Mouse (Mus musculus) c-Kit-positive CD71-positive TER-119-negative erythroid progenitor cells, embryonic 14.5 days (primary cell): Measurements from ENCODE around the gene Ddit4l.
"Not testable (repeated sequence)": the region's sequence is repeated elsewhere in the genome, so short reads cannot be mapped to it uniquely, and the experiment has no call there.

Experiments
- DNase-seq: peaks from one replicate; pipeline ENCODE4 v3.0.0-alpha.2; 2013; ENCODE audit warnings: low read depth

Ddit4l gene

DNA sequence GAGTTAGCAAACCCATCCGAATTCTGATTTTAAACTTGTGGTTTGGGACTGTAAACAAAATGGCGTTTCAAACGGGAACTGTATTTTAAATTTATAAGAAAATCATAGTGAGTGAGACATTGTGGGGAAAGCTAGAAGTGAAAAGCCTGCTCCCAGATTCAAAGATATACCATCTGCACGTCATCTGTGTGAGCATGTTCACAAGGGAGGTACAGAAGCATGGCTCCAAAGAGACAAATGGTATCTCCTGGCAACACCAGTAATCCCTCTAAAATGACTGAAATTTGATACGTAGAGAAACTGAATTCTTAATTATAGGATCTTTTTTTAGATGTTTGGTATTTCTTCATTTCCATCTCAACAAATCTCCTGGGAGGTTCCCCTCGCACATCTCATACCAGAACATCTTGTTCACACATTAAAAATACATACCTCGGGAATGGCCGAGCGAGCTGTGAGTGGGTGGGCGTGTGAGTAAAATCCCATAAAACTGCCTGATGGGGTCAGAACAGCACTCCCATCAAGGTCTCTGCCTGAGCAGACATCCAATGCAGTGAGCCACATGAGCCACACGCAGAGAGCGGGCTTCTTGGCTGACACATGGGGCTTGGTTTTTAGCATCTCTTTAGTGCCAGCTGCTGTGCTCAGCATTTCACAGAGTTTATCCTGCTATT is 26.2 kb downstream of the Ddit4l start:
- DNase-seq = no peak

DNA sequence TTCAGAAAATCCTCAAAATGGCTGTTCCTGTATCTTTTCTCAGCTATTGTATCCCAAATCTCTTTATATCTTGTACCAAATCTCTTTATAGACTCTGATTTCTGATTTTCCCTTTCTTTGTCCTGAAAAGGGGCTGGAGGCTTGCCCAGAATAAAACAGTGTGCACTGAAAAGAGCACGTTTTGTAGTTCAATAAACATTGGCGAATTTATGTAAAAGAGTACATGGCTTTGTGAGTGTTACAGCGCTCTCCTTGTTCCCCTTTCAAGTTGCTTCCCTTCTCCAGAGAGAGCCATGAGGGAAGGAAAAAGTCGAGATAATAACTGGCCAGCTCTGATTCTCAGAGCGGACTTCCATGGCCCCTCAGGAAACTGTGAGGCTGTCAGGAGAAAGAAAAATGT is 27.7 kb downstream of the Ddit4l start:
- DNase-seq = no peak

DNA sequence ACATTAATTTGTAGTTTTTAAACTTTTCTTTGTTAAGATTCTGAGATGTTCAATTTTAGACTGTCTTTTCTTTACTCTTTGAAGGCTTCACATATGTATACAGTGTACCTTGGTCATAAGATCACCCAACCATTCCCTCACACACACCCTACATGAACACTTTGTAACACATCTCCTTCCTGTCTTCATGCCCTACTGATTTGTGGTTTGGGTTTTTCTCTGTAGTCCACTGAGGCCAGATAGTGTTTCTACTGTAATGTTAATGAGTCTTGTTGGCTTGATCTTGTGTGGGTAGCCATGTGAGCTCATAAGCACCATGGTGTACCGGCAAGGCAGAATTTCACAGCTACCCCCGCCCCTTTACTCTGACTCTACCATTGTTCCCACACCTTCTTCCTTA is 31.4 kb downstream of the Ddit4l start:
- no peak for DNase-seq

DNA sequence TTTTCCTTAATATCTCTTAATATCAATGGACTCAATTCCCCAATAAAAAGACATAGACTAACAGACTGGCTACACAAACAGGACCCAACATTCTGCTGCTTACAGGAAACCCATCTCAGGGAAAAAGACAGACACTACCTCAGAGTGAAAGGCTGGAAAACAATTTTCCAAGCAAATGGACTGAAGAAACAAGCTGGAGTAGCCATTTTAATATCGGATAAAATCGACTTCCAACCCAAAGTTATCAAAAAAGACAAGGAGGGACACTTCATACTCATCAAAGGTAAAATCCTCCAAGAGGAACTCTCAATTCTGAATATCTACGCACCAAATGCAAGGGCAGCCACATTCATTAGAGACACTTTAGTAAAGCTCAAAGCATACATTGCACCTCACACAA is 49.8 kb downstream of the Ddit4l start, which contains the start of gene Gm21962:
TSS of gene Gm21962 (plus strand) at position 301 of the 400 bp plus-strand sequence.
- DNase-seq = not testable (repeated sequence)
